Mouse (Mus musculus): ENCODE data around the gene Slc17a7.

Gene Slc17a7

GRCm38 (mm10) chr7:45204380-45205143, 40.8 kb downstream of the Slc17a7 start, which contains the start of gene Ccdc155:
Ccdc155 (minus strand) TSS chr7:45204892.
- DNase-seq: peak; percentile 97 to 98

- no peak for DNase-seq
Observed at GRCm38 (mm10) chr7:45208260-45208659, 44.5 kb downstream of the Slc17a7 start.

- DNase-seq: no peak
Observed at GRCm38 (mm10) chr7:45211070-45211469, 47.3 kb downstream of the Slc17a7 start.

GRCm38 (mm10) chr7:45211851-45212251, 48.1 kb downstream of the Slc17a7 start, which contains the start of gene Dkkl1:
Dkkl1 (minus strand) TSS chr7:45212147.
- no peak for DNase-seq

GRCm38 (mm10) chr7:45212356-45212755, 48.6 kb downstream of the Slc17a7 start:
- DNase-seq: no peak

- no peak for DNase-seq
Observed at GRCm38 (mm10) chr7:45213708-45214107, 50.0 kb downstream of the Slc17a7 start.

GRCm38 (mm10) chr7:45215673-45216441, 52.1 kb downstream of the Slc17a7 start, which contains the start of gene Tead2:
Tead2 (plus strand) TSS chr7:45215753.
- no peak for DNase-seq

- DNase-seq: peak; percentile 64 to 77
Observed at GRCm38 (mm10) chr7:45216442-45217183, 52.9 kb downstream of the Slc17a7 start.

GRCm38 (mm10) chr7:45221680-45222079, 57.9 kb downstream of the Slc17a7 start:
- DNase-seq: no peak

- peak in 1 of 2 experiments; percentile 33 for DNase-seq
Observed at GRCm38 (mm10) chr7:45224826-45225225, 61.1 kb downstream of the Slc17a7 start.

Data from cerebellum, postnatal 14 days (tissue).